Mouse (Mus musculus): ENCODE measurements around the gene Tspan2.

Gene Tspan2

DNA sequence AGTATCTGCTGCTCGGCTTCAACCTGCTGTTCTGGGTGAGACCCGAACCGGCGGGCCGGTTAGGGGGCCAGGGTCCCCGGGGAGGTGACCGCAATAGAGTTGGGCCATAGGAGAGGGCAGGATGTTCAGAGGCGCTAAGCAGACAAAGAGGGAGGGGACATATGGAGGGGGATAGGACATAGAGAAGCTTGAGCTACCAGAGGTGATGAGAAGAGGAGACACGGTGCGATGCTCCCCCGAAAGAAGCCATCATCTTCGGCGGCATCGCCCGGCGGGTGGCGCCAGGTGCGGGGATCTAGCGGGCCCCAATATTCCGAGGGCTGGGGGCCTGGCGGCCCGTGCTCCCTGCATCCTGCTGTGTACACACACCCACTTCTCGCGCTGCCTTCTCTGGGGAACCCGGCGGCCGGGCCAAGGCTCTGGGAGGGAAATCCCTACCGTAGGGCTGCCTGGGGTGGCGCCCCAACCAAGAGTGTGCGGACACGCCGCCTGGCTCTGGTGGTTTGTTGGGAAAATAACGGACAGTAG, 766 bp downstream of the Tspan2 start:
- peak; percentile 34 for DNase-seq (ENCODE audit: low spot score)

DNA sequence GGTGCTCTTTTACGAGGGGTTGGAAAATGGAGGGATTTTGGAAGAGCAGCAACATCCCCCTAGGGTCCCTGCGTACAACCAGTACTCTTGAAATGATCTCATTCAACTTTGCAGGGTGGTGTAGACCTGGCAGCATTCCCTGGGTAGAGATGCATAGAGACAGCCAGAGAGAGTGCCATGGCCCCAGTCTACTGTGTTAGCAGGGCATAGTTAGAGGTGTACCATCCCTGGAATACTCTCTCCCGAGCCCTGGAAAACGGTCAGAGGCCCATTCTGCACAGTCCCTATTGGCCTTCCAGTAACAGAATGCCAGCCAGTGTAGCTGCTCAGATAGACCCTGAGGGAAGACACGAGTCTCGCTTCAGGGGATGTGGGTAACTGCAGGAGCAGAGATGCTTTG, 1.3 kb downstream of the Tspan2 start:
- DNase-seq (ENCODE audit: low spot score), result no peak

GRCm38 (mm10) chr3:102736436-102736835, 2.1 kb downstream of the Tspan2 start:
- no peak for DNase-seq (ENCODE audit: low spot score)

GRCm38 (mm10) chr3:102737106-102737505, 2.8 kb downstream of the Tspan2 start:
- DNase-seq (ENCODE audit: low spot score), result no peak

DNA sequence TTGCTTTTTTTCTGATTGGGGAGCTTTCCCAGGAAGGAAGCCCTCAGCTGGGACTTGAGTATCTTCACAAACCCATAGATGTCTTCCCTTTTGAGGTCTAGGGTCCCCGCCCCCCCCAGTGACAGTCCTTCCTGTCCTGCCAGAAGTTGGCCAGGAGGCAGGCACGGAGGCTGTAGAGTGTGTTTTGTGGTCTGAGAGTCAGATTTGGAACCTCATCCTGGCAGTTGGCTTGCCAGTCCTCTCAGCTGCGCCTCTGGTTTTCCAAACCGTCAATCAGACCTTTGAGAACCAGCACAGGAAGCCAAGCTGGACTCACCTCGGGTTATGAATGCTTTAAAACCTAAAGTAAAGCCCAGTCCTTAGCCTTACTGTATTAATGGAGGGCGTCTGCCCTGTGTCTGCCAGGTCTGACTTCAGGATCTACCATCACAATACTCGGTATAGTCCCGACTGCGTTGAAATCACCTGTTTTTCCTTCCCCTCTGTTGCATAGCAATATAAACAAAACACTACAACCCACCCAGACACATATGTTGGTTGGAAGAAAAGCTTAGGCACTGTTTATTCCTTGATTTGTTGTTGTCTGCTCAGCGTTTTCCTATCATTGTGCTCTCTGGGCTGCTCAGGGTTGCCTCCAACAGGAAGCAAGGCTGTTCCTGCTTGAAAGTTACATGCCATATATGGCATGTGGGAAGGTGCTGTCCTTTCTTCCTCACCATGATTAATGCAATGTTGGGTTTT, 4.0 kb downstream of the Tspan2 start:
- DNase-seq (ENCODE audit: low spot score), result no peak

- no peak for DNase-seq (ENCODE audit: low spot score)
Measured at GRCm38 (mm10) chr3:102738926-102739325, 4.6 kb downstream of the Tspan2 start.

DNA sequence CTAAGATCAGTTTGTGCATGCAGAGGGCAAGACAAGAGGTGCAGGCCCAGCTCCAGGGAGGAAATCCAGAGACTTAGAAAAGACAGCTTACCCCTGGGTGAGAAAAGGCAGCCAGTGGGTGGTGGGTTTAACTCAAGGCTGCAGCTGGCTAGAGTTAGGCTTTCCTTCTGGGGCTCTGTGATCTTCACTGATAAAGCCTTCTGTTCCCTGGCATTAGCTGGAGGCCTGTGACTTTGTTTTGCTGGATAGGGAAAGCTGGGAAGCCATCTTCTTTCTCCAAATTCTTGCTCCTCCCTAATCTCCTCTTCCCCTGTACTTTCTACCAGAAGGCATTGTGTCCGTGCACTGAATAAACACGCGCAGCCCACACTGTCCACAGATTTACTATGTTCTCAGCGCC, 8.4 kb downstream of the Tspan2 start:
- DNase-seq (ENCODE audit: low spot score), result no peak

DNA sequence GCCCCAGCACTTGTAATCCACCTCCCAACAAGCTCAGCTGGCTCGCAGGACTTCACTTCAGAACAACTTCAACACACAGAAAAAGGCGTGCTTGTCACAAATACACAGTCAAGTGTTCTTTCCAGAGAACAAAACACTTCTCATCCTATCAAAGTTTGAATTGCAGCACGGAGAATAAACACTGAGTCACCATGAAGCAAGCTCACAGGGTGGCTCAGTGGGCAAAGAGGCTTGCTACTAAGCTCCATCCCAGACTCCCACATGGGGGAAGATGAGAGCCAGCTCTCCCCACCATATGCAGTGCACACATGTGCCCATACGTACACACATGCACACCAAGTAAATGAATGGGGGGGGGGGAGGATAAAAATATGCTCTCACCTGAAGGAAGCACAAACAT, 8.9 kb downstream of the Tspan2 start:
- no peak for DNase-seq (ENCODE audit: low spot score)

DNA sequence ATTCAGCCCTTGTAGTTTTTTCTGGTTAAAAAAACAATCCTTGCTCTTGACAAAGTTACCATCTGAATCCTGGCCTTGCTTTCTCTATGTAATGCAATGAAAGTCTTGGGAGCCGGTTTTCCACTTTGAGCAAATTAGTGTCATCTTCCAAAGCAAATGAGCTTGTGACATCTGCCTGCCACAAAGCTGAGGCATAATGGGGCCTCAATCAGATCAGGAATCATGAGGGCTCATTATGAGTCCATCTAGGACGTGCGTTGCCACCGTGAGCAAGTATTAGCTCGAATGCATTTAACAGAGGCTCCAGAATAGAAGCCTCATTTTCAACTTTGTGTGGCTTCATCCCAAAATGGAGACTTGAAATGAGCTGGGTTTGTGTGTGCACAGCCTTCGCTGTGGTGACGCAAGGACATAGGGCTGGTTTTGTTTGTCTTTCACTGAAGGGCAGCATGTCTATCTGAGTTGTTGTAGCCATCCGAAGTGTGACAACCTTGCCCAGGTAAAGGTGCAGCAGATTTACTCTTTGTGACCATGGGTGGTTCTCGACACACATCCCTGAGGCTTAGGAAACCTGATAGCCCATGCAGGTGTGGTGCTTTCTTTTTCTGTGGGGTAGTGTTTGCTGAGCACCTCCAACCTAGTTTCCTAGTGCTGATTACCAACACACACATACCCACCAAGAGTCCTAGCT, 9.6 kb downstream of the Tspan2 start:
- no peak for DNase-seq (ENCODE audit: low spot score)

- no peak for DNase-seq (ENCODE audit: low spot score)
Measured at GRCm38 (mm10) chr3:102744657-102745056, 10.3 kb downstream of the Tspan2 start.

DNA sequence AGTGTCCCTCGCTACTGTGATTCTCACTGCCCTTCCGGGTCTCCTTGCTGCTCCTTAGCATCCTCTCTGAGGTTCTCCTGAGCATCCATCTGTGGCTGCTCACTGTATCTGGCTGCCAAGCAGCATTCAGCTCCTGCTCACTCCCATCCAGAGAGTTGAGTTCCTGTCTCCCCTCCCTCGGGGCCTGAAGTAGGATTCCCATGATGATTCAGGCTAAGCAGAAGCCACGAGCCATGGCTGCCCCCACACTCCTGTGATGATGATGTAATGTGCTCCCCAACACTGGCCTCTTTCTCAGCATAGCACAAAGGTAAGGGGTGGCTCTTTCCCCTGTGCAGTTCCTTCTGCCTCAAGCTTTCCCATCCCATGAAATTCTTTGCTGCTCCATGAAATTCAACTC, 11.8 kb downstream of the Tspan2 start:
- DNase-seq (ENCODE audit: low spot score), result no peak

DNA sequence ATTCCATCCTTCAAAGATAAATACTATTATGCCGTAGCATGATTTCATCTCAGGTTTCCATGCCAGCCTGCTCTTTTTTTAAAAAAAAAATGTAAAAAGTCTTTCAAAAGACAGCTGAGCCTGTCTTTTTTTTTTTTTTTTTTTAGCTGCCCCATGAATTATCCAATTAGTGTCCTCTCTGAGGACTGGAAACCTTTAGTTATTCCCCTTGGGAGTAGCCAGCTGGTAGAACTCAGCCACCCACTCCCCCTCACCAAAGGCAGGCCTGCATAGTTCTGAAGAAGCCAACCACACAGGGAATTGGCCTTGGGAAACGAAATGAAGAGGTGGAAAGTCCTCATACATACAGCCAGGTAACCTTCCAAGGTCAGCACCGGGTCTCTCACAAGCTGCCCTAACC, 13.7 kb downstream of the Tspan2 start:
- DNase-seq (ENCODE audit: low spot score), result no peak

- no peak for DNase-seq (ENCODE audit: low spot score)
Measured at GRCm38 (mm10) chr3:102748686-102749085, 14.4 kb downstream of the Tspan2 start.

DNA sequence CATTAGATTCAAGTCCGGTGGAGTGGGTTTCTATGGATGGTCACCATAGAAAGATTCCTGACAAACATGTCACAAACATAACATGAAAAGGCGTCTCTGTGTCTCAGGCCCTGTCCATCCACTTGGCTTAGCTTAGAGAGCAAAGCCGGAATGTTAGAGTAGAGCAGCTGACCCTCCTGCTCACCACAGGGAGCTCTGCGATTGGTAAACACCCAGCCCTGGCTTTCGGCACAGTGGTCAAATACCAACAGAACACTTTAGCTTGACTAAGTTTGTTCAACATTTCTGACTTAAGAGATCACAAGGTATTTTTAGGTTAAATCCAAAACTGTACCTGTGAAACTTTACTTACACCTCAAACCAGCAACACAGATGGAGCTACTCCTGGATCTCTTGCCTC, 16.8 kb downstream of the Tspan2 start:
- no peak for DNase-seq (ENCODE audit: low spot score)

- no peak for DNase-seq (ENCODE audit: low spot score)
Measured at GRCm38 (mm10) chr3:102751536-102751935, 17.2 kb downstream of the Tspan2 start.

DNA sequence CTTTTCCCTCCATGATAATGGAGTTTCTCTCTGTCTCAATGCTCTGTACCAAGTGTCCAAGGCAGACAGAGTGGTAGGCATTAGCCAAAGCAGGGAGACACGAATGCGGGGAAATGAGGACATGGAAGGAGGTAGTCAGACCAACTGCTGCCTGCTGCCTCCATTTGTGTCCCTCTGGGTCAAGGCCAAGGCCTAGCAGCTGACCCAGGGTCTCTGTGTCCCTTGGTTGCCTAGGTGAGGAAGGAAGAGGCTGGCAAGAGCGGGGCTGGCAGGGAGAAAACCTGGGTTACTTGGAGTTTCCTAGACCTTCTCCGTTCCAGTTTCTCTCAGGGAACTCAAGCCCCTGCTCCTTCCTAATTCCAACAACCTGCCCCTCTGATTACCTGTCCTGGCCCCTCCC, 17.7 kb downstream of the Tspan2 start:
- no peak for DNase-seq (ENCODE audit: low spot score)

DNA sequence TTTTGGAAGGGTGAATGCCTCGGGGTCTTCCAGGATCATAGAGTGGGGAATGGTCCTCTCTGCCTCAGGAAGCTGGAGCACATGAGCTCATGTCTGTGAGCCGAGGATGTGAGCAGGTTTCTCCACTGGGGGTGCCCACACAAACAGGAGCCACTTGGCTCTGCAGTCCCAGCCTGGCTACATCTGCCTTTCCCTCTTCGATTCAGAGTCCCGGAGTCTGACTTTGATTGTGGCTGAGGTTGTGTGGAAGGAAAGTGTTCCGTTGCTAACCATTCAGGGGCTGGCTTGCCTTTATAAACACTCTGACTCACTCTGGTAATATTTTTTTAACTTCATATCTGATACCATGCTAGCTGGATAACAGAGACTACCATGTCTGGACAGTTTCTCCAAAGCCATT, 18.1 kb downstream of the Tspan2 start:
- no peak for DNase-seq (ENCODE audit: low spot score)

- no peak for DNase-seq (ENCODE audit: low spot score)
Measured at GRCm38 (mm10) chr3:102755801-102756200, 21.5 kb downstream of the Tspan2 start.

- no peak for DNase-seq (ENCODE audit: low spot score)
Measured at GRCm38 (mm10) chr3:102757019-102757418, 22.7 kb downstream of the Tspan2 start.

GRCm38 (mm10) chr3:102760236-102760635, 25.9 kb downstream of the Tspan2 start:
- DNase-seq (ENCODE audit: low spot score), result no peak

DNA sequence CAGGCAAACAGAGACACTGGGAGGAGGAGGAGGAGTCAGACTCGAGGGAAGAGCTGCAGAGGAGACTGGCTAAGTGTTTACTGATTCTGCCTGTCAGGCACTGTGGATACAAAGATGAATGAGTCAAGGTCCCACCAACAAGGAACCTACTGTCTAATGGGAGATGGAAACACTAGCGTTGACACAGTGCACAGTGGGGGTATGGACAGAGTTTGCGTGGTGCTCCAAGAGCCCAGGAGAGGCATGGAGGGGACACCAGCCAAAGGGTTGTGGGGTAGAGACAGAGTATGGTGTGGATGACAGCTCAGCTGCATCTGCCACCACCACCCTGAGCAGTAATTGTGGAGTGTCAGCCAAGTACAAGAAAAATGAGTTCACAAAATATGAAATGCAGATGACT, 28.1 kb downstream of the Tspan2 start:
- DNase-seq (ENCODE audit: low spot score), result no peak

DNA sequence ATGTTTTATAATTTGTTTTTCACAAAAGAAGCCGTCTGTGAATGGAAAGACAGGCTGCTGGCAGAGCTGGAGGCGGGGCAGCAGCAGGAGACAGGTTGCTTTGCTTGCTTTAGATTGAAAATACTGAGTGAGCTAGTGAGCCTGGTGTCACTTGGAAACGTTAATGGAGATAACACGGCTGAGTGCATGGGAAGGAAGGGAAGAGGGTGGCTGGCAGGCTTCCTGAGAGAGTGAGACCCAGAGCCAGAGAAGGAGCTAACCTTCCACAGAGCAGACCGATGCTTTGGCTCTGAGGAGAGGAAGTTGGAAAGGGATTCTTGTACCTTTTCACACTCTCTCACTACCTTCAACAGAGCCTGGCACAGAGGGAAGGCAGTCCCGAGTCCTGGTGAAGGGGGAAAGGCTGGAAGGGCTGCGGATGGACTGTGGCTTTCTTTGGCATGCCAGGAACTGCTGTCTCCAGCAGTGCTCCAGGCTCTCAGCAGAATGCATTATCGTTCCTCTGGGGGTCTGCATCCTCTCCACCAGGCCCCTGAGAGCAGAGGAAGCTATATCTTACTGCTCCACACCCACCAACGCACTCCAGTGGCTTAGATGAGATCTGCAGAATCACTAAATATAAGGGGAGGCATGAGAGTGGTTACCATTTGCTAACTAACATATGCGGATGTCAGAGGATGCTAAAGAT, 29.5 kb downstream of the Tspan2 start:
- DNase-seq (ENCODE audit: low spot score), result no peak

GRCm38 (mm10) chr3:102764850-102765249, 30.5 kb downstream of the Tspan2 start:
- DNase-seq (ENCODE audit: low spot score), result no peak
